In the genomic region with DNA sequence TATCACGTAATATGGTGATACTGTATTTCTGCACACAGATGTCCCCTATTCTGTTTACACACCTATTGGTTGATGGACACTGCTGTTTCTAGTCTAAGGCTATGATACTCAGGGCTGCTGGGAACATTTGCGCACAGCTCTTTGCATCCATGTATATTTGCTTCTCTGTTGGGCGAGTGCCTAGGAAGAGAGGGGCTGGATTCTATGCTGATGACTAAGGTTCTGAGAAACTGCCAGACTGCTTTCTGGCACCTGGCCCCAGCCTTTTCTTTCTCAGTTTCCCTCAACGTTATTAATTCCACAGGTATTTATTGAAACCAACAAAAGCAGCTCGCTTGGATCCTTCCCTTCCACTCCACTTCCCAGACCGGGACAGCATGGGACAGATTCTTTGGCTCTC, we compare ENCODE assay signal across 14 mouse cellular contexts.
DNase-seq lines count a peak whose midpoint lies in the region.
"Had no signal": no experiment of that assay in that cellular context is flagged by ENCODE, and none has a peak within 500 bp of the region (broad histone marks: within the 10 kb centered on the region; RNA-seq: fewer than 3 reads in every experiment).

No protein-coding gene starts in this region.

- peak; percentile 51 to 64 for DNase-seq in cerebellum, postnatal 10 days
- DNase-seq in cerebellum, adult 18-20 months: no peak
- peak; percentile 22 for DNase-seq in layer of hippocampus, adult 11-12 months (ENCODE audit: low spot score)
- DNase-seq in layer of hippocampus, postnatal 14 days (ENCODE audit: low spot score in 2 of 2): no peak
- DNase-seq in fibroblast of lung, adult 2 months (ENCODE audit: low read depth): peak; percentile 45
- DNase-seq in right cerebral cortex, postnatal 10 days (ENCODE audit: low spot score in 2 of 2): peak; percentile 49 to 62
- DNase-seq in urinary bladder, postnatal 10 days (ENCODE audit: low spot score): no peak
- DNase-seq in ovary, adult 18-20 months (ENCODE audit: low spot score): no peak
- DNase-seq: cerebellum, adult 11-12 months; gastrocnemius, postnatal 14 days; kidney, adult 11 months; kidney, postnatal 25 days; spleen, adult 18-20 months; thymus, postnatal 25 days had no signal

Comparison
In these comparisons a context has a peak if more than half of its experiments do, and no peak if none do; other contexts are left out.
1. DNase-seq: peak in cerebellum, postnatal 10 days (2 of 2), layer of hippocampus, adult 11-12 months (single experiment), fibroblast of lung, adult 2 months (single experiment) and right cerebral cortex, postnatal 10 days (2 of 2); none in cerebellum, adult 18-20 months (0 of 2), layer of hippocampus, postnatal 14 days (0 of 2), urinary bladder, postnatal 10 days (single experiment) and ovary, adult 18-20 months (single experiment).